Mouse (Mus musculus): ENCODE measurements around the gene Kcnip4. TPM values are rescaled to one million over a fixed set of nuclear protein-coding genes. Genes with fewer than 3 reads are reported as not detected.

Kcnip4 gene
- total RNA-seq, 2 experiments from 2014 or later = 0.14 TPM; not detected in 1

DNA sequence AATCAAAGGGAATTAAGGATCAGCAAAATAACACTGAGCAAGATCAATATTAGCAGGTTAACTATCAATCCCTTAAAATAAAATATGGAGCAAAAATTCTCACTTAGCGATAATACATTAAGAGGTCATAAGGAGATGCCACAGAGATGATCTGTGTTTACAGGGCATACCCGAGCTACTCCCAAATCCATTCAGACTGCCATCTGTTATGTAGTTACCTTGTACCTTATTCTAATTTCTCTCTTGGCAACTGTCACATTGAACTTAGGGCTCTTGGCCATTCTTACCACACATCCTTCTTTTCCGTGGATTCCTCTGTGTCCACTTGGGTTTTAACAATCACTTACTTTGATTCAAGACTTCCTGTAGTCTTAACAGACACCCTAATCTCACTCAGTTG lies 71.6 kb downstream of the Kcnip4 start:
- TF ChIP-seq CTCF (IDR thresholded peaks at IDR 0.05) = no peak
- intact Hi-C loops (cut with DNase I) = no loop called here
- no peak for DNase-seq
- H3K27ac ChIP-seq = no peak overlapping the region
- no peak overlapping the region for H3K4me3 ChIP-seq

DNA sequence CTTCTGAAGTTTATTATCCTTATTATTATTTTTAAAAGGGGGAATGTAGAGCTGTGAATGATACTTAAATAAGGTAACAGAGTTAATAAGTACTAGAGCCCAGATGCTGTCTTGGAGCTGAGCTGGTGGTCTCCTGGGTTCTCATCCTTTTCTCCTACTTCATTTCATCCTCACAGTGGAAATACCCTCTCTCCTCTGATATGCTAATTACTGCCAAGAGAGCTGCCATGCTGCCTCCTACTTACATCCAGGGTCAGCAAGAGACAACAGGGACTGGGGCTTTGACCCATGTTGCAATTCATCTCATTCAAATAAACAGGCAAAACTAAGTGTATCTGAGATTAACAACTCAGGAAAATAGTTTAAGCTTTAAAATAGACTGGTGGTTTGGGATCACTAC lies 73.4 kb downstream of the Kcnip4 start:
- Histone ChIP-seq H3K4me3 (no peak overlapping the region), H3K27ac (no peak overlapping the region)
- DNase-seq = no peak
- no peak for TF ChIP-seq CTCF (IDR thresholded peaks at IDR 0.05)
- intact Hi-C loops (cut with DNase I) = no loop called here

DNA sequence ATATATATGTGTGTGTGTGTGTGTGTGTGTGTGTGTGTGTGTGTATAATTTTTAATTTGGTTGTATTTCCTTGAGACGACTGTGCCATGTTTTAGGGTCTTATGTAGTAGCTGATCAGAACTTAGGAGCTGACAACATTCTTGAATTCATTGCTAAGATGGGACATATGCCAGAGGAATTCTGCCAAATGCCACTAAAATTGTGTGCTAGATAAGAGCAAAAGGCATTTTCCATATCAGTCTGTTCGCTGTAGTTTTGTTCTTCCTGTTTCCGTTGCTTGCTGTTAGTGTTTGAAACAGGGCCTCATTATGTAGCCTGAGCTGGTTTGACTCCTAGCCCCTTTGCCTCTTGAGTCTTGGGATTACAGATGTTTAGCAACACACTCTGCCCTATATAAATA lies 73.8 kb downstream of the Kcnip4 start:
- Histone ChIP-seq H3K4me3 (no peak overlapping the region), H3K27ac (no peak overlapping the region)
- intact Hi-C loops (cut with DNase I) = no loop called here
- no peak for DNase-seq
- no peak for TF ChIP-seq CTCF (IDR thresholded peaks at IDR 0.05)

DNA sequence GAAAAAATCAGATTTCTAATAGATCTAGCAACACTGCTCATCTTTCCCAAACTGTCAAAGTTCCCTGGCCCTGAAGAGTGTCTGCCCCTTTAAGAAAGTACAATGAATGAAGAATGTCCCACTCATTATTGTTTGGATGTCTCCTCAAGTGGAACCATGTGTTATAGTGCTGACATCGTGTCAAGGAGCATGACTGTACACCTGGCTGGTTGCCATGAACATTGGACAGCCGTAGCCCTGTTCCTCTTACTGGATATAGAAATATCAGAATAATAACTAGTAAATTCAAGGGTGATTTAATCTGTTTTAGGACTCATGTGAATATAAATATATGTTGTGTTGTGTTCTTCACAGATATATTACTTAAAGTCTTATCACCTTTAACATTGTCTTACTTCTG lies 87.5 kb downstream of the Kcnip4 start:
- intact Hi-C loops (cut with DNase I) = no loop called here
- no peak overlapping the region for H3K27ac ChIP-seq
- no peak for DNase-seq
- no peak for TF ChIP-seq CTCF (IDR thresholded peaks at IDR 0.05)
- no peak overlapping the region for H3K4me3 ChIP-seq

DNA sequence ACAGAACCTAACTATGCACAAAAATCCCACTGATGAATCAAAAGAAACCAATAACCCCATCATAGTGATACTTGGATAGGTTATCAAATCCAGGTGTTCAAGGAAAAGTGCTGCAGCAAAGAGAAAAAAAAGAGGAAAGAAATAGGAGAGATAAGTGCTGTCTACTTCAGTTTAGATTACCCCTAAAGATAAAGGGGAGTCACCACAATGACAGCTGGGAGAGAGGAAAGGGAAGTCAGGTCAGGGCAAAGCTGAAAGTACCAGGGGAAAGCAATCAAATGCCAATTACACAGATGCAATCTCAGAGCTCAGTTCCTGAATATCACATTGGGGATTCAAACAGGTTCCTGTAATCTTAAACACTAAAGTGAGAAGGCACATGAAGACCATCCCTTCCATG lies 97.0 kb downstream of the Kcnip4 start:
- intact Hi-C loops (cut with DNase I) = no loop called here
- no peak overlapping the region for H3K27ac ChIP-seq
- no peak overlapping the region for H3K4me3 ChIP-seq
- no peak for TF ChIP-seq CTCF (IDR thresholded peaks at IDR 0.05)
- DNase-seq = no peak

DNA sequence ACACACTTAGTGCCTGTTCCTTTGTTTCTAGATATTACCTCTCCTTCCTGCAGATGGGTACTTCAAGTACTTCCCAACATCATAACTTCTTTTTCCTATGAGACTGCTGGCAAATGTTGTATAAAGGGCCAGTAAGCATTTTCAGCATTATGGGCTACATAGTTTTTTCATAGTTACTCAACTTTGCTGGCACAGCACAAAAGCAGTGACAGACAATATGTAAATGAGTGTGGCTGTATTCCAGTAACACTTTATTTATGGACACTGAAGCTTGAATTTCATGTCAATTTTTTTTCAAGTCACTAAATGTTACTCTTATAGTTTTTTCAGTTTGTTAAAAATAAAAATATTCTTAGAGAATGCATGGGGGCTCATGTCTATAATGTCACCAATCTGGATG lies 105.0 kb downstream of the Kcnip4 start:
- Histone ChIP-seq H3K27ac (no peak overlapping the region), H3K4me3 (no peak overlapping the region)
- DNase-seq = no peak
- intact Hi-C loops (cut with DNase I) = no loop called here
- TF ChIP-seq CTCF (IDR thresholded peaks at IDR 0.05) = no peak

DNA sequence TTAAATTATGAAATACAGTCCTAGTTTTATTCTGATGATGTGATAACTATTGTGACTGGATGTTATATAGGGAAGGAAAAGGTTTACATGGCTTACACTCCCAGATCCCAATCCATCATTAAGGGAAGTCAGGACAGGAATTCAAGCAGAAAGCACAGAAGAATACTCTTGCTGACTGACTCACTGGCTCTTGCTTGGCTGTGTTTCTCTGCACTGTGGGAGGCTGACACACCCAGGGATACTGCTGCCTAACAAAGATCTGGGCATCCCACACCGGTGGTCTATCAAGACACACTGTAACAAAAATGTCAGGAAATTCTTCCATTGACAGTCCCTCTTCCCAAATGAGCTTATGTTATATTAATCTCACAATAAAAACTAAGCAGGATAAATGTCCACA lies 116.4 kb downstream of the Kcnip4 start:
- DNase-seq = no peak
- Histone ChIP-seq H3K4me3 (no peak overlapping the region), H3K27ac (no peak overlapping the region)
- intact Hi-C loops (cut with DNase I) = no loop called here
- no peak for TF ChIP-seq CTCF (IDR thresholded peaks at IDR 0.05)

DNA sequence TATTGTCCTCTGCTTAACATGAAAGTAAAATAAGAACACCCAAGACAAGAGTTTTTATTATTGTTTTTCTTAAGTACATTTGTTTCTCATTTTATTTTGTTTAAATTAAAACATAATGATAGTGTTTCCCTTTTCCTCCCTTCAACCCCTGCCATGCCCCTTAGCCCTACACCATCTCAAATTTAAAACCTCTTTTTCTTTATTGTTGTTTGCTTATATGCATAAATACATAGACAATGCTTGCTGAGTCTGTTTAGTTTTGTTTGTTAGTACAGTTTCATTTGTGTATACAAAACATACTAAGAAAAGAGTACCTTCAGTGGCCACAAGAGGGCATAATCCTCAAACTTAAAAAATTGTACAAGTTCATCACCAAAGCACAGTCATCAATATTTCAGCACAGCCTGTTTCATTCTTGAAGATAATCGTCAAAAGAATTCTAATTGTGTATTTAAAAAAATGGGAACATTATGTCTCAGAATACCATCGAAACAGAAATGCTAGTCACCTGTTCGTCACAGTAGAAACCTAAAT lies 154.1 kb downstream of the Kcnip4 start:
- intact Hi-C loops (cut with DNase I) = loop anchor here (5.0 kb wide), 1 partner anchor 592 kb away; no protein-coding TSS in a partner anchor
- H3K27ac ChIP-seq = no peak overlapping the region
- no peak for DNase-seq

DNA sequence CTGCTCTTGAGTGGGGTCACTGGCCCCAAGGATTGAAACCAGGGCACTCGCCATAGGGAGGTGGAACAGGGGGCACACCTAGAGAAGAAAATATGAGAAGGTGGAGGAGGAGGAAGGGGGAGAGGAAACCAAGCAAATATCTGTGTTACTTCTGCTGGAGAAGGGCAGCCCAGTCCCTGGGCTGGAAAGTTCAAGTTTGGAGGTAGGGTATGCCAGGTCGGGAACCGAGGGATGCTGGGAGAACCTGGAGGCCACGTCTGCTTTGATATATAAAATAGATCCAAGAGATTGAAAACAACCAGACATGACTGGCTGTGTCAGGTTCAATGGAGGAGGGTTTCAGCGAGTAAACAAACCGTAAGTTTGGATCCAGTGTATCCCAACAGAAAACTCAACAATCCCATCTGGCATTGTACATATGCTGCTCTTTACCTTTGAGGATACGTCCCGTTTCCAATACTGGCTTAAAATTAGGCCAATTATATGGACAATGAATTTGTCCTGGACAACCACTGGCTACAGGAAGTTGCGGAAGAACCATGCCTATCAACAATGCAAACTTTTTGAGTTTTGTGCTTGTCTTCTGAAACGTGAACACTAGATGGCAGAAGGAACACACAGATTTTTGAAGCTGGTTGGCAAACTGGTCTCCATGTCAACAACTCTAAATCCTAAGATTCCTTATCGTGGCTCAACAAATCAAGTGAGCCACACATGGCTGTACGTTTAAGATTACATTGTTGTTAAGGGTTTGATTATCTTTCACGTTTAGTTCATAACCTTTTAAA lies 155.9 kb downstream of the Kcnip4 start:
- intact Hi-C loops (cut with DNase I) = no loop called here
- Histone ChIP-seq H3K27ac (no peak overlapping the region), H3K4me3 (no peak overlapping the region)
- DNase-seq = no peak
- TF ChIP-seq CTCF (IDR thresholded peaks at IDR 0.05) = peak; percentile 46

More for the DNA sequence above, 154.1 kb downstream of the Kcnip4 start:
- peak; percentile 56 for TF ChIP-seq CTCF (IDR thresholded peaks at IDR 0.05)
- H3K4me3 ChIP-seq = no peak overlapping the region

DNA sequence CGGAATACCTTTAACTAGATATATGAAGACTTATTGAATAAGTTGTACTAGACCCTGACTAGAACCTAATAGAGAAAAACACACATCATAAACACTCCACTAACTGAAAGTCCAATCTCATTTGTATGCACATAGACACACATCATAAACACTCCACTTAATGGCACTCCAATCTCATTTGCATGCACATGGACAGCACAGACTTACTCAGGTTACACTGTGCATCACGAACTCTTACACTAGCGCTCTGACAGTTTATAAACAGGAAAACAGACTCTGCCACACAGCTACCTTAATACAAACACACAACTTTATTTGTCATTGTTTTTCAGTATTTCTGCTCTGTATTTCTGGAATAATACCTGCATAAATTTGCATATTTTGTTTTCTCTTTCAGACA lies 168.3 kb downstream of the Kcnip4 start:
- TF ChIP-seq CTCF (IDR thresholded peaks at IDR 0.05) = no peak
- DNase-seq = no peak
- Histone ChIP-seq H3K27ac (no peak overlapping the region), H3K4me3 (no peak overlapping the region)
- intact Hi-C loops (cut with DNase I) = no loop called here

DNA sequence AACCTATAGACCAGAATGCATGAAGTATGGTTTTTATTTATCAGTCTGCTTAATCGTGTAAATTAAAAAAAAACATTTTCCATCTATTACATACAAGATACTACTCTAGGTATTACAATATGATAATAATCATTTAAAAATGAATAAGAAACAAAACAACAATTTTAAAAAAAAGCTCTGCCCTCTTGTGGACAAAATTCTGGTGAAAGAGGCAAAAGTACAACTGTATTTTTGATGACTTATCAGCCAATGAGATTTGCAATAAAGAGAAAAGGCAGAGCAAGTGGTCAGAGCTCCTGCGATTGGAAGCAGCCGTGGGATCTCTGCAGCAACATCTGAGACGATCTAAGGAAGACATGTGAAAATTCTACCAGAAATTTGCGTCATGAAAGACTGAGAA lies 172.6 kb downstream of the Kcnip4 start:
- TF ChIP-seq CTCF (IDR thresholded peaks at IDR 0.05) = no peak
- DNase-seq = no peak
- intact Hi-C loops (cut with DNase I) = no loop called here
- Histone ChIP-seq H3K27ac (no peak overlapping the region), H3K4me3 (no peak overlapping the region)

DNA sequence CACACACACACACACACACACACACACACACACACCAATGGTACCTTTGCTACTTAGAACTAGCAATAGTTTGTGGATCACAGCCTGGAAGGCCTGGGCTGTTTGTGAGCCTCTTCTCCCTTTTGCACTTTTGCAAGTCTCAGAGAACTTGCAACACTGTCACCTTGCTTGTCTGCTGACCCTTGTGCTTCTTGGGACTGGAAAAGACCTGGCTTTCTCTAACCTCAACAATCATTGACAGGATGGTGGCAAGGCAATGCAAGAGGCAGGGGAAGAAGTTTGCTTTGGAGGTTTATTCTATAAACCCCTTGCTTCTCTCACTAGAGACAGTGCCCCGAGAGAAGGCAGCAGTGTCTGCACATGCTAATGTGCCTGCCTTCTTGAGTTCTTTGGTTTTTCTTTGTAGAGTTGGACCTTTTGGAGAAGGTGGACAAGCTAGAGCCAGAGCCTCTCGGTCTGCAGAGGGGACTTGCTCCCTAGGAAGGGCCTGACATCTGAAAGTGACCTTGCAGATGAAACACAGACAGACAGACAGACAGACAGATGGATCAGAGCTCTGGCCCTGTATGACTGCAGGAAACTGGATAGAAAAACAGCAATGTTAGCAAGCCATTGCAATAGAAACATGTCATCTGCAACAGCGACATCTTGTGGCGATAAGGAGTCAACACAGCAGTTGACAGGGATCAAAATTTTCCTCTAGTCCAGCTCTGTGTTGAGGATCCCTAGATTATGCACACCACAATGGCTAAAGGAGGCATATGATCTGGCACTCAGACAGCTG lies 174.4 kb downstream of the Kcnip4 start:
- TF ChIP-seq CTCF (IDR thresholded peaks at IDR 0.05) = peak; percentile 74
- H3K4me3 ChIP-seq = no peak overlapping the region
- intact Hi-C loops (cut with DNase I) = loop anchor here (2.0 kb wide), 1 partner anchor 260 kb away; no protein-coding TSS in a partner anchor
- no peak overlapping the region for H3K27ac ChIP-seq
- DNase-seq = no peak

DNA sequence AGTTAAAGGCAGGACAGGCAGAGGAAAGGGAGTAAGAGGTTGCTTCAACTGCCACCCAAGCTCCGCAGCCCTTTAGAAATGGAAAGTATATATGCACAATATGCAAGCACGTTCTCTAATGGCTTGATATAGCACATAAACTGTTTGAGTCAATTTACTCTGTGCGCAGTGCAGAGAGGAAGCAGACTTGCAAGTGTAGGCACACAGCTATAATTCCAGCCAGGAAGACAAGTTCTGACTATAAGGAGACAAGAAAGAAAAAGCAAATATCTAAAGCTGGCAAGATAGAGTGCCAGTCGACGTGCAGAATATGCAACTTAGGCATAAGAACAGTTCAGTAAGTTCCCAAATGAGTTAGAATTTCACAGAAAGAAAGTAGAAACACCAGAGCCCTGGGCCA lies 175.2 kb downstream of the Kcnip4 start:
- intact Hi-C loops (cut with DNase I) = no loop called here
- no peak for TF ChIP-seq CTCF (IDR thresholded peaks at IDR 0.05)
- no peak overlapping the region for H3K27ac ChIP-seq
- no peak overlapping the region for H3K4me3 ChIP-seq
- no peak for DNase-seq
